Mouse (Mus musculus): ENCODE results near the gene Lcp2. TPM values are rescaled to one million over a fixed set of nuclear protein-coding genes. Genes with fewer than 3 reads are reported as not detected.

Gene Lcp2
- 1 to 10 TPM; 3.0 to 5.9 (median 4.1) TPM for total RNA-seq (2022)

DNA sequence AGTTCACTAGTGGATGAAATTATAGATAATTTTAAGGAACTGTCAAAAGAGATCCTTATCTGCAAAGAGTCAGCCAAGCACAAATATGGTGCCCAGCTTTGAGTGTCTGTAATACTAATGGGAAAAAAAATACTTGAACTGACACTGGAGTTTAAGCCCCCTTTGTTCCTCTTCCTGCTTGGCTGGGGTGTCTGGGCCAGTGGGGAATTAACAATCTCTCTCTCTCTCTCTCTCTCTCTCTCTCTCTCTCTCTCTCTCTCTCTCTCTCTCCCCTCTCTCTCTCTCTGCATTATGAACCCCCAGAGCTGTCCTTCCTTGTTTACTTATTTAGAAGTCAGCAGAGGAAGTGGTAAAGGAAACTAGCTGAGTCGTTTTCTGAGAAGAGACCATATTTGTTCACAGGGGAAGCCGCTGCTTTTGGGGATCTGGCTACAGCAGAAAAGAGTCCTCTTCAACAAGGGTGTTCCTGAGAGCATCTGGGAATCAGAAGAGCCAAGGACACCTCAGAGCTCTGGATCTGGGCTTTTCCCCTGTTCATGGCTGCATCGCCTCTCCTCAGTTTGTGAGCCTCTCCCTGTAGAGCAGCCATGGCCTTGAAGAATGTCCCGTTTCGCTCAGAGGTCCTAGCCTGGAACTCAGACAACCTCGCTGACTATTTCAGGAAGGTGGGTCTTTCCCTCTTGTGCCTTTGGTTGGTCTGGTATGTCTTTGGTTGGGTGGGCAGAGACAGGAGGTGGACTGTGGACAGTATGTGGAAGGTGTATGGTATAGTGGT, at the start of gene Lcp2:
Lcp2 (plus strand) TSS at position 154 of the 775 bp plus-strand sequence.
- DNase-seq = no peak

DNA sequence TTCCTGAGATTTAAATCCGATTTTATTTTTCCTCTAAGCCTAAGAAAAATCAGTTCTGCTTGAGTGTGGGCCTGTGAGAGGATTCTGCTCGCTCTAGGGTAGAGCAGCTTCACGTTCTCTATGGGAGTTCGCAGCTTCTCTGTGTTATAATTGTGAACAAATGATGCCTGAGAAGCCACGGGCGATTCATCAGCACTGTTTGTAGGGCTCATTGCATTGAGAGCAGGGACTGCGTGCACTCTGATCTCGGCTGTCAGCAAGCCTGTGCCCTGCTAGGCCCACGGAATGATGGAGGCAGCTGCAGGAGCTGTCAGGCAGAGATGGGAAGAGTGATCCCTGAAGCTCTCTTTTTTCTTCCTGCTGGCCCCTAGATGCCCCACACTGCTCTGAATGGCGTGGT, 48.5 kb upstream of the Lcp2 start:
- no peak for DNase-seq

DNA sequence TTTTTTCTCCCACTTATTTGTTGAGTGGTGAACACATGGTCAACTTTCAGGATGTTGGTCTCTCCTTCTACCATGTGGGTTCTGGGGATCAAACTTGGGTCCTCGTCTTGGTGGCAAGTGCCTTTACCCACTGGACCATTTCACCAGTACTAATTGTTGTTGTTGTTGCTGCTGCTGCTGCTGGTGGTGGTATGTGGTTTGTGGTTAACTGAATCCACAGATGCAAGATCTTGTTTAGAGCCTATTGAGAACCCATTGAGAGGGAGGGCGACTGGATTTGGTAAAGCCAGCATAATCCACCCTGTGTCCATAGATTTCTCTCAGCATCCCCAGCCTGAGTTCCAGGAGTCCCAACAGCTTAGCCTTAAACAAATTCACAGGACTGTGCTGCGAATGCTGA, 46.3 kb upstream of the Lcp2 start:
- DNase-seq = no peak

DNA sequence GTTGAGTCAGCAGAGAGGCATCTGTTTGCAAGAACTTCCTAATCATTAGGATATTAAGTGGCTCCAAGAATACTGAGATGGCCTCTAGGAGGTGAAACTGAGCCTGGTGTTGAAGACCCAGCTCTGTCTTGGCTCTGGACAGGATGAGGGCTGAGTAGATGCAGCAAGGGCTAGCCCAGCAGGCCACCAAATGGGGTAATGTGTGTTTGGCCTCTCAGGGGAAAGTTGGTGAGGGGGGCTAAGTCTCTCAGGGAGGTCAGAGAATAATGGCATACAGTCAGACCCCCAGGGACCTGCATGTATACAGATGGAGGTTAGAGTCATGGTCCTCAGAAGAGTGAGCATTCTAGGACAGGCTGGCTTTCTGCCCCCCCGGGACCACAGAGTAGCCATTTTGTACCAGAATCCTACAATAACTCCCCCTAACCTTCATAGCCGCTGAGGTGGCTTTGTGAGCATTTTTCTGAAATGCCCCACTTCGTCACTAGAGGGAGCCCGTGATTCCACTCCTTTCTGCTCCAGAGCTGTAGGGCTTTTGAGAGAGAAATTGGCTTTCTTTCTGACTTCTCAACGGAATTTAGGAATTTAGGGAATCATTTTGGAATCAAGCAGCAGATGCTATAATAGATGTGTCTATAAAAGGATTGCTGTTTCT, 44.7 kb upstream of the Lcp2 start:
- no peak for DNase-seq

DNA sequence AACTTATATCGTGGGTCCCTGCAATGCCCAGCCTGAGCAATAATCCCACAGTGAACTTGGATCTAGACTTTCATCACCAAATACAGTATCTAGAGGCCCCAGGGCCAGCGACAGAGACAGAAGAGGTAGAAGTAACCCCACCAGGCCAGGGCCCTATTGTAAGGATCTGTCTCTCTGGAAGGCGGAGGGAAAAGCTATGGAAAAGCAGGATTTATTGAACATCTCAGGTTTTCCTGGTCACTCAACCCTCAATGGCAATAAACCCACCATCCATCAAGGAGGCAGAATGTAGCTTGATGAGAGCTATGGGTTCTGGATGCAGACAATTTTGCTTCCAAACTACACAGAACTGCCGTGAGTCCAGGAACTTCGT, 44.1 kb upstream of the Lcp2 start:
- no peak for DNase-seq

DNA sequence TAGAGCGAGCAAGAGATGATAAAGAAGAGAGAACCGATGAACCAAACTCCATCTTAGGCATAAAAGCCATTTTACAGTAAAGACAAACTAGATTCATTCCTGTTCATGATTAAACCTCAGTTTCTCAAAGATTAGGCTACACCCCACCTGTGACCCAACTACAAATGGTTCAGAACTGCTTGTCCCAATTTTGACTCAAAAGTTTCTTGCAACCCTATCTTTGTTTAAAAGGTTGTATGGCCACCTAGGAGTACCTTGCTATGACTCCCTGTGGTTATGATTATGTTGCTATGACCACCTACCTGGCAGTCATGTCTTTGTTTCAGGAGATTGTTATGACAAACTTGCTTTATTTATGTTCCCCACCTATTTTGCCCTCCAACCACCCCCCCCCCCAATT, 39.1 kb upstream of the Lcp2 start:
- DNase-seq = no peak

DNA sequence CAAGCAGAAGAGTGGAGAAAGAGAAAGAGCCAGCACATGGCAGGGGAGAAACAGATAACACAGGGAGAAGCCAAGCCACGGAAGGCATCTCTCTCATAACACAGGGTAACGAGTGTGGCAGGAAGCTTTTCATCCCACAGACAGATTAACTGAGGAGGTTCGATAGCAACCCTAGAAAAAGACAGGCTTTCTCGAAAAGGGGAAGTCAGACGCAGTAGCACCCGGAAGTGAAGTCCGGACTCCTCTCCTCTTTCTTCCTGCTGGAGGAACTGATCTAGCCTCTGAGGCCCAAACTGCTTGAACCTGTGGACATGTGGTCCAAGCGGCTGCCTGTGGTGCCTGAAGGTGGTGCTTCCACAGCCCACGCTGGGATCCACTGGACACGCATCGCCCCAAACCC, 38.5 kb upstream of the Lcp2 start:
- DNase-seq = no peak

DNA sequence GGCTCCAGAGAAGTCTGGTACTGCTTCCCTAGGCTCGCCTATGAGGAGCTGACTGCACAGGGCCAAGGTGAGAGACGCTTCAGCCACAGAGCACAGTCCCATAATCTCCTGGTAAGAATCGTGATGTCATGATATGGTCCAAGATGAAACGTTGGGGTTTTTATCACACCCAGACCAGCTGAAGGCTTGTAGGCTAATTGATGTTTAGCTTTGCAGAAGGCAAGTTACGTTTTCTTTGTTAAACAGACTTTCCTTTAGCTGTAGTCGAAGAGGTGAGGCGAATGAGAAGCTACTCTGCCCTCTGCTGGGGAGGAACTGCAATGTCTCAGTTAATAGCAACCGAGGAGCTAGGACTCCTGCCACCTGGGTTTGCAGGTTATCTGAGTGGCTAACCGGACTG, 38.0 kb upstream of the Lcp2 start:
- DNase-seq = no peak

DNA sequence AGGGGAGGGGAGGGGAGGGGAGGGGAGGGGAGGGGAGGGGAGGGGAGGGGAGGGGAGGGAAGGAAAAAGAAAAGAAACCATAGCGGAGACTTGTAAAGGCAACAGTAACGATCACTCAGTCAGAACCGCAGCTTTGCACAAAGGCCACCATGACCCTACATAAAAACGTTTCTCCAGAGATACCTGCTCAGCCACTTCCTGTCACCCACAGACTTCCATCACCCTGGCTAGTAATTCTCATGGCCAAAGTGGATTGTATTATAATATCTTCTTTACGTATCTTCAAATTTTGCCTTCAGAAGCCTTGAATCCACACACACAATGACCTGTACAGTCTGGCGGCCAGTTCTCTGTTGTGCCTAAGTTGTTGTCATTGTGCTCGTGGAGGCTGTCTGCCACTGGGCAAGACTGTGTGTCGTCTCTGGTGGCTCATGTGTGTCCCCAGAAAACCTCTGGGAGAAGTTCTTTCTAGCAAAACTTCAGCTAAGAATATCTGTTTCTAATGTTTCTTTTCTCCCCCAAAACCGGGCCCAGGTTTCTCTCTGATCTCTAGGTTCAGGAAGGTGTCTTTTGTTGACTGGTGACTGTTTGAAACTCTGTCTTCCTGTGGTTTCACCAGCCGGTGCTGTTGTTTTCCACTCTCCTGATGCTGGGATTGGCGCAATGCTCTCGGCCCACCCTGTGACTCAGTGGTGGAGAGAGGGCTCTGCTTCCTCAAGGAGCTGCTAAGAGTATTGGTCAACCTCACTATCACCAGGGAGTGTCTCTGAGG, 37.2 kb upstream of the Lcp2 start:
- no peak for DNase-seq

DNA sequence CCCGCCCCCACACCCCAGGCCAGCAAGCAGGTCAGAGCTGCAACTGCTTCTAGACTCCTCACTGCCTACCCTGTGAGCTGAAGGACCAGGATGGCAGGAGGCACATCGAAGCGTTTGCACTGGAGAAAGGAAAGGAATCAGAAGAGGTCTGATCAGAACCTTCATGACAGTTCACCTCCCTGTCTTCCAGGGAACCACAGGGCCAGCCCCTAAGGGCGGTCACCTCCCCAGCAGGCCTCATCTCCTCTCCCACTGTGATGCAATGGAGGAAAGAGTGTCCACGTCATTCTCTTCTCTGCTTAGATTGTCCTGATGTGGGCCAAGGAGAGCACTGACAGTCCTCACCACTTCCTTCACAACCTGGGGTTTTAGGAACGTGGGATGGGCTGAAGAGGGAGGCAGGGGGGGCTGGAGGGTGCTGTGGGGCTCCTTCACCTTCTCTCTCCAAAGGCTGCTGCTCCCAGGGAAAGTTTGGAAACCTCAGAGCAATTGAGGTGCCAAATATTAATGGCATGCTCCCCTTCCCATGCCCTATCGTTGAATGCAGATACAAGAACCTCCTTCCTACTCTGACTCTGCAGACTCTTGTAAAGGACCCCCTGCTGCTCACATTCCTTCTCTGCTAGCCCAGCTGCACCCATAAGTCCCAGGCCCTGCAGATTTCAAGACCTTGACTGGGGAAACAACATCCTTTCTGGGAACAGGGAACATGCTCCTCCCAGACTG, 36.4 kb upstream of the Lcp2 start:
- DNase-seq = no peak

DNA sequence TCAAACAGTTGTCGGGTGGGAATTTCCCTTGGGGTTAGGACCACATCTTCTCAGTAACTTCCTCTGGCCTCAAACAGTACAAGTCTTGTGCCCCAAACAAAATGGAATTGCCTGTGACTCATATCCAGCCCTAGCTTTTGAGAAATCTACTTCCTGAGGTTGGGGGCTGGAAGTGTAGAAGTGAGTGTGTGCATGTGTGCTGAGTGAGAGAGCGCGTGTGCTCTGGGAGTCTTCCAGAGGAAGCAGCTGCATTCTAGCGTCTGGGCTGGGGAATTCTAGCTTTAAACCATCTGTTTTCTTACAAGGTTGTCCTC, 35.9 kb upstream of the Lcp2 start:
- DNase-seq = no peak

DNA sequence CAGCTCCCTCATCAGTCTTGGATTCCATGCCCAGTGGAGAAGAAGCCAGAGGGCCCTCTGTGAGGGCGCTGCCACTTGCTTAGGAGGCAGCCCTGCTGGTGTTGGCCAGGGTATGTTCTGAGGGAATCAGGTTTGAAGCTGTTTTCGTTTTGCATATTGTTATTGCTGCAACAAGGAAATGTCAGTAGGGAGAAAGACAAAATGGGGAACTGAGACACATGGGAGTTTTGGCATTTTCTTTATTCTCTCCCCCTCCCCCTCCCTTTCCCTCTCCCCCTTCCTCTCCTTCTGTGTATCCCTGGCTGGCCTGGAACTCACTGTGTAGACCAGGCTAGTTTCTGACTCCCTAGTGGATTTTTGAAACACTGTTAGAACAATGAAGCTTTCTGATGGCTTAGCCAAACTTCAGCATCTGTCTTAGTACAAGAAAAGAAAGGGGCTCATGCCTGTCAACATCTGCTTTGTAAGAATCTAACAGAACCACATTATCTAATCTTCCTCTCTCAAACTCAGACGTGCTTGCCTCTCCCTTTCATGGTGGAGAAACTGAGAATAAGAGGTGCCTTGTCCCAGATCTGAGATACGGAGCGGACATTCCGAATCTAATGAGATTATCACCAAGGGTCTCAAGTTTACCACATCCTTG, 34.6 kb upstream of the Lcp2 start:
- DNase-seq = no peak

DNA sequence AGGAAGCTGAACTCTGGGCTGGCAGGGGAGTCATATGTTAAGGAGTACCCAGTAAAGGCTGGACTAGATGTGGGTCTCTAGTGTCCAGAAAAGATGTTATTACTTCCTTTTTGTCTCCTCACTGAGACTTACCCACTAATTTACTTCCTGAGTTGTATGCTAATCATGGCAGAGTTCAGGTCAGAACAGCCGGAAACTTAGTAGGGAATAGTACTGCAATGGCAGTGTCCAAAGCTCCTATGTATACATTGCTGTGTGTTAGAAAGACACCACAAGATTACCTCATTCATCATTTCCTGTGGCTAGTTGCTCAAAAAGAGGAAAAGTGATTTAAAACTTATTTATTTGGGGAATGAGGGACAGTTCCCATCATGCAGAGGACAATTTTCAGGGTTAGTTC, 21.6 kb upstream of the Lcp2 start:
- DNase-seq = no peak

DNA sequence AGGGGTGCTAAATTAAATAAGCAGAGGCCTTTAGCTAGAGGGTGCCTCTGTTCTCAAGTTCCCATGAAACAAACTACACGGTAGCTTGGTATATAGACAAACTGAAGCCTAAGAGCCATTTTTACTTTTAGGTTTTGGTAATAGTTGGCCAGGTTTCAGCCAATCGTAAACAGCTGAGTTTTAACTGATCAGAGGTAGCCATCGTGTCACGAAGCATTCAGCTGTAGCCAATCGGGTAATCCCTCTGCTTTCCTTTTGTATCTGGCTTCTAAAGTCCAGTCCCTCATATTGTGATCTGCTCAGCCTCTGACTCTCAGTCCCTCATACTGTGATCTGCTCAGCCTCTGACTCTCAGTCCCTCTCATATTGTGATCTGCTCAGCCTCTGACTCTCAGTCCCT, 17.1 kb upstream of the Lcp2 start:
- DNase-seq = no peak

DNA sequence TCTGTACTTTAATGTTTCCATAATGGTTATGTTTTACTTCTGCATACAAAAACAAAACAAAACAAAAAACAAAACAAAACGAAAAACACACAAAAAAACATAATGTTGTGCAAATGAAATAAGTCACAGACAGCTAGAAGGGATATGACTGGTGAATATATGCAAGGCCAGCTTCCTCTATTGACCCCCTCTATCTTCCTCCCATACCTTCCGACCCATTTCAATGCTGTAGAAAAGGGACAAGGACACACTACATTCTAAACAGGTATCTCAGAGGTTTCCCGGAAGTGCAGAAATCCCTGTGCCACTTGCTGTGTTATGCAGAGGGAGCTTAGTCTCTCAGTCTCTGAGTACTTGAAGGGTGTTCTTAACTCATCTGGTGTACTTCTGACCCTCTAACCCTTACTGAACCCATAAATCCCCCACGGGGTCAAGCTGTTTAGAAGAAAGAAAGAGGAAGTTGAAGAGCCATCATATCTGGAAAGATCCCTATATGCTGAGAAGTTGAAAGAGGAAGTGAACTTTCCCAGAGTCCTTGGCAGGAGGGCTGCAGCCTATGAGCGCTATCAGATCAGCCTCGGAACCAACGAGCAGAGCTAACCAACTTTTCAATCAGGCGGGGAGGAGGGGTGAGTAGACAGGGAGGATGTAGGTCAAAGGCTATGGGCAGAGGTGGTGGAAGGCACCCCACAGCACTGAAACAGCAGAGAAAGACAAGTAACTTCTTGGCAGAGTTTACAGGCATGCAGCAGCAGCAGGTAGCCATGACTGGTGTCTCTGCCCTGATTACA, 15.5 kb upstream of the Lcp2 start:
- no peak for DNase-seq

DNA sequence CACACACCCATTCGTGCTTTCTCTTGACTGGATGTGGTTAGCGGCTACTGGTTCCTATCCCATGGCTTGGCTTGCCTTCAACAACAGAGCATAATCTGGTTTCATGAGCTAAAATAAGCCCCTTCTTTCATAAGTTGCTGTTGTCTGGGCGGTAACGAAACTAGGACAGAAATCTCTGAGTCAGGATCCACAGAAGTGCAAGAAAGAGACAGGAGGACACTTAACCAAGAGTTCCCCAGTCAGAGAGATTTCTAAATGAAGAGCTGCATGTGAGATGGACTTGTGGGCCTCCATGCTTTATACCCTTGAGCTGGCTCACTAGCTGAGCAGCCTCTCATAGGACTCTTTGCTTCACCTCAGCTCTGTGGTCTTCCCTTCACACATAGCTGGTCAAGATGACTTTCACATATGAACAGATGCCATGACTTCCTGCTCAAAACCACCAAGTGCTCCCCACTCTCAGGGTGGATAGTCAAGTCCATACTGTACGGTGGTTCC, 12.7 kb upstream of the Lcp2 start:
- no peak for DNase-seq

DNA sequence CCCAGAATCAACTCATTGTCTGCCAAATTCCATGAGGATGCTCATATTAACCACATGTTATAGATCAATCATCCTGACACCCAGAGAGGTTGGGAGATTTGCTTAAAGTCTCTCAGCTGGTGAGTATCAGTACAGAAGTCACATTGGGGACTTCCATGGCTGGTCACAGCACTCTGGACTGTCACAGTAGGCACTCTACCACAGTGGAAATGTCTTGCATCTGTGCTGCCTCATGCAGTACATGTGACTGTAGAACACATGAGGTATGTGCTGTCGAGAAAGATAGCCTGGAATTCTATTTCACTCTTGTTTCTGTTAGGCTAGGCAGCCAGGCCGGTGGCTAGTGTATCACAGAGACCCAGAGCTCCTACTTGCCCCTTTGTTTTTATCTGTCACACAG, 11.9 kb upstream of the Lcp2 start:
- DNase-seq = no peak

DNA sequence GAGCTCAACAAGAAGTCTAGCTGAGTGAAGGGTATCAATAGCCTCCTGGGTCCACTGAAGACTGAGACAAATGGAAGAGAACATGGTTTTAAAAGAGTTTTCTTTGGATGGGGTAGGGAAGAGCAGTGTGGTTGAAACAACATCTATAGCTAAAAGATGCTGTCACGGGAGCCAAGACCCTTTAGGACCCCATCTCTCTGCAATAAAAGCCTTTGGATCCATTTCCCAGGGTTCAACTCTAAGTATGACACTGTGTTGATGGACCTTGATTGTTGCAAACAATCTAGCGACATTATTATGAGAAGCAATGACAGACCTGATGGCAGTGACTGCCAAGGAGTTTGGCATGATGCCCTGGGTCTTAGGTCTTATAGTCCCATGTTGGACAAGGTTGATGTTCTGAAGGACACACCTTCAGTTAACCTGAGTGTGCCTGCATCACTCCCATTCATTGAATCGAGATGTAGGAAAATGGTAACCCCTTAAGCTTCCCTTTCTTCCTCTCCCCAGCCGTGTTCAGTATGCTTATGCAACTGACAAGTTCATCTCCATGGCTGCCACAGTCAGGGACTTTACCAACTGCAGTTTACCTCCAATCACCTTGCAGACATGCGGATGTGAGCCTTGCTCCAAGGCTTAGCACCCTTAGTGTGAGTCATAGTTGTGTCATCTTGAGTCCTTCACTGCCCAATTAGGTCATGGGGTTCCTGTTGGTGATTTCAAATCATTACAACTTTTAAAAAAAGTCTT, 10.6 kb upstream of the Lcp2 start:
- peak; percentile 54 for DNase-seq

DNA sequence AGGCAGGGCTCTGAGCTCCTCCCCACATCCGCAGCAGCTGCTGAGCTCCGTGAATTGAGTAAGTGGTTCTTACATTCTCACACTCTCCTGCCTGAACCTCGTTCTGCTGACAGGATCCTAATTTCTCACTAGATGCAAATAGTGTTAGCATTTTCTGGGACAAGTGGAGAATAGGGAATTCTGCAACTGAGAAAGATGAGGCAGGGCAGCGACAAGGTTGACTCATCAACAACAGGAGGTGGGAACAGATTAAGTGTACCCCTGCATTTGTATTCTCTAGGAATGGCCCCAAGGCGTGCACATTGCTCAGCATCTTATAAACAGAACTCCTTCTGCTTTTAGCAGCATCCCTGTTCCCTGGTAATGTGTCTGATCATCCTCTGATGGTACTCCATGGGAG, 6.7 kb upstream of the Lcp2 start:
- no peak for DNase-seq

DNA sequence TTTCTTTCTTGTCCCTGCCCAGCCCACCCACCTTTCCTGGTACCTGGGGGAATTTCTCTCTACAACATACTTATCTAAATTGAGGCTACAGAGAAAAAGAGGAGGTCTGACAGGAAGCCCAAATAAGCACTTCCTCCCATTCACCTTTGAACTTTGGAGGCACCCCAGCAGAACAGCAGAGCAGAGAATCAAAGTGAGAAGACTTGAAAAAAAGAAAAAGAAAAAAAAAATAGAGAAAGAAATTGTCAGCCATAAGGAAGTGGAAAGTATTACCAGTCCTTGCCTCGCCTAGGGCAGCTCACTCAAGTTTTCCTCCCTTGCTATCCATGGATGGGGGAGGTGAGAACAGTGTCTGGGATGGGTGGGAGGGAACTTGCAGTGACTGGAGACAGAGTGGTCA, 3.9 kb upstream of the Lcp2 start:
- no peak for DNase-seq

DNA sequence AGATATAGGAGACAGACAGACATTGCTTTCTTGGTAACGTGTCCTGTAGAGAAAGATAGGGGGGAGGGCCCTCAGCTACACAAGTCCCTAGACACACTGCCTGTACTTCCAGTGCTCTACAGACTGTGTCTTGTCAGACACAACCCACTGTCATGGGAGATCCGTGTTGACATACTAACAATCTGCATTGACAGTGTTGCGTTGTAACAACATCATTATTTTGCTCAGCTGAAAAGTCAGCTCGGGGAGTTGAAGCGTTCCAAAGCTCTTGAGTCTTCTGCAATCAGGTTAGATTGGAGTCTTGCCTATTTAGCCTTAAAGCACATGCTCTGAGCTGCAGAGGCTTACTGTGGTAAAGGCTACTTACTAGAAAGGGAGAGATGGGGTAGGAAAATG, 820 bp downstream of the Lcp2 start:
- no peak for DNase-seq

Data from adrenal gland, adult 8-10 months (tissue).